Mouse (Mus musculus): ENCODE results near the gene Cfhr1. TPM values are rescaled to one million over a fixed set of nuclear protein-coding genes. Genes with fewer than 3 reads are reported as not detected.

Cfhr1 gene
- not detected for total RNA-seq (2022)

DNA sequence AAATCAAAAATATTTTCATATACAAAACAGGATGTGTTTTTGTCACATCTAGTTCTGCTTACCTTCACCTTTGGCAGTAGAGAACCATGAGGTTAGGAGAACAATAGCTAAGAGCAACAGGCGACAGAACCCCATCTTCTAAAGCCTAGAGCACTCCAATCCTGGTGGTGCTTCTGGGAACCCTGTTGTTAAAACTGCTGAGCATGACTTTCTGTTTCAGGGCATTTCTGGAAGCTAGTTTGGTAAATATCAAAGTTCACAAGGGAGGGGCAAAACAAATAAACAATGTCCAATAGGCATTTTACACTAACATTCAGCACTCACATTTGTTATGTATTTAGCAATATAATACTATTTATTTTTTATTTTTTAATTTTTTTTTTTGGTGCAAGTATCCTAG lies at the start of gene Cfhr1:
Cfhr1 (minus strand) TSS at position 249 of the 400 bp plus-strand sequence.
- no peak for DNase-seq (ENCODE audit: low spot score in 2 of 2)

DNA sequence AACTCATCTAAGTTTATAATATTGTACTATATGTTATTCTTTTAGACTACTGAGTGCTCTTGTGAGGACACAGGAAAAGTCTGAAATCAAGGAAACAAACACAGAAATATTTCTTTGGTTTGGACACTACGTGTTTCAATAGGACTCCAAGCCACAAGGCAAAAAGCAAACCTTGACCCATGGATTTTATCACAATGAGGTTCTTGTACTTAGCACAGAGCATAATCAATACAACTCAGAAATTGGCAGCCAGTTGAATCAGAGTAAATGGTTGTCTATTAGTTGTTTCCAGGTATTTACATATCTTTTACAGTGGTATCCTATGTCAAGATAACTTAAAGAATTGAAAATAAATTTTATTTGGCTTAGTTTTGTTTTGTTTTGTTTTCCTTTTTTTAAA lies 8.8 kb downstream of the Cfhr1 start:
- no peak for DNase-seq (ENCODE audit: low spot score in 2 of 2)

- no peak for DNase-seq (ENCODE audit: low spot score in 2 of 2)
These were observed 11.5 kb downstream of the Cfhr1 start for GRCm38 (mm10) chr1:139548536-139548935.

GRCm38 (mm10) chr1:139514556-139514955 lies 45.5 kb downstream of the Cfhr1 start:
- DNase-seq (ENCODE audit: low spot score in 2 of 2): no peak

DNA sequence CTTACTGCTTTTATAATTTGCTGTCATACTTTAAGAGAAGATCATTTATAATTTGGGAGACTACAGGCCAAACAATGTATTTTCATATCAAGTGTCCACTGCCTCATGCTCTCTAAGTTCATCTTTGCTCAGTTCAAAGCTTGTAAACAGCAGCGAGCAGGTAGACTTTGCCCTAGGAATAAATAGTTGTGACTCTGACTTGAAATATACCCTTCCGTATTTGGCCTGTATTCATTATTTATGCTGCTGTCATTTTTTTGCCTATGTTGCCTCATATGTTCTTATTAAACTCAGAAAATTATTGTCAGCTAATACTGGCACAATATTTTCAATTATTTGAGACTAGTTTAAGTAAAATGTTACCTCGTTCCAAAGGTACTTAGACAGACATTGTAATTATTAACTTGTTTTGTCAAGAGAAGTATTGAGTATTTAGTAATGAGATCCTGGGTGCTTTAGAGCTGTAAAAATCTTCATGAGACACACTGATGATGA lies 58.8 kb downstream of the Cfhr1 start, which contains the start of gene F13b:
F13b (plus strand) TSS at position 445 of the 495 bp plus-strand sequence.
- no peak for DNase-seq (ENCODE audit: low spot score in 2 of 2)

- DNase-seq (ENCODE audit: low spot score in 2 of 2): no peak
These were observed 60.3 kb downstream of the Cfhr1 start for GRCm38 (mm10) chr1:139499751-139500150.

Other genes with a start within 250 kb of the Cfhr1 start
- gene Crb1, start 183.2 kb downstream of the Cfhr1 start, total RNA-seq (2022): 1 to 10 TPM in 2 of 4 experiments, under 1 TPM in 2; 0.65 to 1.2 (median 0.92) TPM
- gene Zbtb41, start 138.0 kb downstream of the Cfhr1 start, total RNA-seq (2022): 10 to 100 TPM; 24.0 to 28.5 (median 26.5) TPM
- gene Aspm, start 105.5 kb downstream of the Cfhr1 start, total RNA-seq (2022): under 1 TPM; 0.37 to 0.55 (median 0.47) TPM
- not detected for gene F13b, start 58.6 kb downstream of the Cfhr1 start, total RNA-seq (2022)
- under 1 TPM in 2 of 4 experiments, not detected in 2; 0.13 to 0.39 TPM for gene Gm4788, start 221.0 kb upstream of the Cfhr1 start, total RNA-seq (2022)